Mouse (Mus musculus) heart, embryonic 16.5 days (tissue): ENCODE data around the gene Secisbp2. TPM values are rescaled to one million over a fixed set of nuclear protein-coding genes. Genes with fewer than 3 reads are reported as not detected.
A peak's percentile ranks its signal among the peaks of the same experiment; 100 is the strongest.

ENCODE experiments used
- ATAC-seq: fragments of 200-750 bp; cut with Nextera tagmentation; replicated peaks from 2 replicates; pipeline ENCODE4 v1.8.0; 2017; ENCODE audit warnings: moderate number of reproducible peaks; ENCODE audit not compliant: insufficient read depth, low FRiP score; ENCODE audit errors: extremely low read depth
- H3K27ac ChIP-seq: fragments of 300-500 bp; sonication (generic); 2 replicates; pipeline ENCODE4 v1.5.1; 2014; ENCODE audit warnings: mild to moderate bottlenecking, low read length, control low read depth, moderate library complexity
- H3K27me3 ChIP-seq: fragments of 300-500 bp; sonication (generic); 2 replicates; pipeline ENCODE4 v1.6.1; 2014; ENCODE audit warnings: low read length, mixed read lengths; ENCODE audit not compliant: control insufficient read depth, insufficient read depth
- H3K36me3 ChIP-seq: fragments of 300-500 bp; sonication (generic); 2 replicates; pipeline ENCODE4 v1.6.1; 2014; ENCODE audit not compliant: control insufficient read depth, insufficient read depth
- H3K4me1 ChIP-seq: fragments of 300-500 bp; sonication (generic); 2 replicates; pipeline ENCODE4 v1.6.1; 2014; ENCODE audit warnings: low read length, mixed read lengths; ENCODE audit not compliant: control insufficient read depth, insufficient read depth
- H3K4me2 ChIP-seq: fragments of 300-500 bp; sonication (generic); 2 replicates; pipeline ENCODE4 v1.6.1; 2014; ENCODE audit warnings: low read depth, mild to moderate bottlenecking, control low read depth, low read length
- H3K4me3 ChIP-seq: fragments of 300-500 bp; sonication (generic); 2 replicates; pipeline ENCODE4 v1.5.1; 2014; ENCODE audit warnings: mild to moderate bottlenecking, control low read depth, low read length
- H3K9ac ChIP-seq: fragments of 300-500 bp; sonication (generic); 2 replicates; pipeline ENCODE4 v1.6.1; 2014; ENCODE audit warnings: low read length, control low read depth
- H3K9me3 ChIP-seq: fragments of 300-500 bp; sonication (generic); replicated peaks from 2 replicates; pipeline ENCODE4 v1.6.1; 2016; ENCODE audit warnings: low read length; ENCODE audit not compliant: control insufficient read depth
- WGBS: fragments of 180-500 bp; shearing (Covaris S2); extraction: QIAGEN DNeasy Blood & Tissue Kit; methylation state at CpG from one replicate; pipeline ENCODE4 v1.1.7; 2014; 5-methylcytosine and 5-hydroxymethylcytosine counted together
- polyA plus RNA-seq: library from polyadenylated mRNA; unstranded; fragments of >200 nt; fragmentation: Nextera tagmentation; extraction: Ambion mirVana; gene quantifications from 2 replicates; pipeline ENCODE4 v1.2.1, GENCODE M21; 2015

Secisbp2 gene
- polyA plus RNA-seq, 1 experiment from 2014 or later: 30.2 TPM

GRCm38 (mm10) chr13:51716350-51717263, 65.1 kb downstream of the Secisbp2 start:
- Histone ChIP-seq H3K9ac (no peak overlapping the region), H3K4me2 (no peak overlapping the region), H3K4me3 (no peak overlapping the region), H3K36me3 (peaks cover 16% of the 10 kb centered on the region), H3K27me3 (no peaks in the 10 kb centered on the region), H3K27ac (no peak overlapping the region), H3K9me3 (no peaks in the 10 kb centered on the region), H3K4me1 (peaks cover 7% of the 10 kb centered on the region)
- WGBS: 29% methylated on average over 8 of the region's 8 CpGs
- ATAC-seq: peak; percentile 88

GRCm38 (mm10) chr13:51719256-51719655, 67.8 kb downstream of the Secisbp2 start:
- Histone ChIP-seq H3K9me3 (no peaks in the 10 kb centered on the region), H3K4me3 (no peak overlapping the region), H3K36me3 (peaks cover 16% of the 10 kb centered on the region), H3K4me2 (no peak overlapping the region), H3K27ac (no peak overlapping the region; the same call in 1 of the 2 replicates), H3K9ac (no peak overlapping the region), H3K4me1 (peaks cover 7% of the 10 kb centered on the region), H3K27me3 (no peaks in the 10 kb centered on the region)
- 80% methylated on average over 3 of the region's 3 CpGs for WGBS
- ATAC-seq: no peak

GRCm38 (mm10) chr13:51720556-51720955, 69.1 kb downstream of the Secisbp2 start:
- no peak overlapping the region for H3K9ac ChIP-seq
- no peaks in the 10 kb centered on the region for H3K9me3 ChIP-seq
- H3K36me3 ChIP-seq: peaks cover 13% of the 10 kb centered on the region
- no peaks in the 10 kb centered on the region for H3K27me3 ChIP-seq
- peaks cover 7% of the 10 kb centered on the region for H3K4me1 ChIP-seq
- 90% methylated on average over 4 of the region's 4 CpGs for WGBS
- ATAC-seq: no peak
- H3K4me3 ChIP-seq: no peak overlapping the region
- no peak overlapping the region for H3K4me2 ChIP-seq
- H3K27ac ChIP-seq: no peak overlapping the region

GRCm38 (mm10) chr13:51723114-51723513, 71.6 kb downstream of the Secisbp2 start:
- no peak overlapping the region for H3K9ac ChIP-seq
- no peaks in the 10 kb centered on the region for H3K27me3 ChIP-seq
- peaks cover 11% of the 10 kb centered on the region for H3K36me3 ChIP-seq
- 71% methylated on average over 5 of the region's 5 CpGs for WGBS
- no peak overlapping the region for H3K4me3 ChIP-seq
- no peak for ATAC-seq
- no peaks in the 10 kb centered on the region for H3K4me1 ChIP-seq
- no peak overlapping the region for H3K27ac ChIP-seq
- no peak overlapping the region for H3K4me2 ChIP-seq
- H3K9me3 ChIP-seq: no peaks in the 10 kb centered on the region

GRCm38 (mm10) chr13:51724566-51724965, 73.1 kb downstream of the Secisbp2 start:
- Histone ChIP-seq H3K36me3 (peaks cover 3% of the 10 kb centered on the region; the same call in 1 of the 2 replicates), H3K27ac (no peak overlapping the region), H3K4me1 (peaks cover 8% of the 10 kb centered on the region), H3K4me2 (no peak overlapping the region), H3K27me3 (no peaks in the 10 kb centered on the region), H3K4me3 (no peak overlapping the region), H3K9me3 (no peaks in the 10 kb centered on the region), H3K9ac (no peak overlapping the region)
- 70% methylated on average over 6 of the region's 6 CpGs for WGBS
- no peak for ATAC-seq

- ATAC-seq: no peak
- H3K4me3 ChIP-seq: no peak overlapping the region
- peaks cover 3% of the 10 kb centered on the region; the same call in 1 of the 2 replicates for H3K36me3 ChIP-seq
- no peak overlapping the region for H3K27ac ChIP-seq
- WGBS: 88% methylated on average over 7 of the region's 7 CpGs
- no peaks in the 10 kb centered on the region for H3K9me3 ChIP-seq
- no peaks in the 10 kb centered on the region for H3K27me3 ChIP-seq
- H3K4me2 ChIP-seq: no peak overlapping the region
- peaks cover 17% of the 10 kb centered on the region for H3K4me1 ChIP-seq
- H3K9ac ChIP-seq: no peak overlapping the region
Observed at GRCm38 (mm10) chr13:51725446-51725845, 73.9 kb downstream of the Secisbp2 start.

- 67% methylated on average over 8 of the region's 8 CpGs for WGBS
- ATAC-seq: no peak
- peaks cover 19% of the 10 kb centered on the region for H3K4me1 ChIP-seq
- H3K9ac ChIP-seq: no peak overlapping the region
- H3K9me3 ChIP-seq: no peaks in the 10 kb centered on the region
- H3K36me3 ChIP-seq: peaks cover 3% of the 10 kb centered on the region; the same call in 1 of the 2 replicates
- H3K4me2 ChIP-seq: no peak overlapping the region
- H3K27me3 ChIP-seq: no peaks in the 10 kb centered on the region
- H3K27ac ChIP-seq: no peak overlapping the region
- H3K4me3 ChIP-seq: no peak overlapping the region
Observed at GRCm38 (mm10) chr13:51725926-51726574, 74.6 kb downstream of the Secisbp2 start.

- Histone ChIP-seq H3K9me3 (no peaks in the 10 kb centered on the region), H3K27me3 (no peaks in the 10 kb centered on the region), H3K4me2 (no peak overlapping the region), H3K4me3 (no peak overlapping the region), H3K27ac (no peak overlapping the region; the same call in 1 of the 2 replicates), H3K4me1 (peaks cover 19% of the 10 kb centered on the region), H3K9ac (no peak overlapping the region), H3K36me3 (no peaks in the 10 kb centered on the region)
- 63% methylated on average over 6 of the region's 7 CpGs for WGBS
- no peak for ATAC-seq
Observed at GRCm38 (mm10) chr13:51727364-51727763, 75.9 kb downstream of the Secisbp2 start.

GRCm38 (mm10) chr13:51729887-51730361, 78.4 kb downstream of the Secisbp2 start:
- 14% methylated on average over 4 of the region's 4 CpGs for WGBS
- Histone ChIP-seq H3K9ac (no peak overlapping the region), H3K4me3 (no peak overlapping the region), H3K4me2 (no peak overlapping the region), H3K9me3 (no peaks in the 10 kb centered on the region), H3K4me1 (peaks cover 19% of the 10 kb centered on the region), H3K27me3 (no peaks in the 10 kb centered on the region), H3K27ac (peak overlapping the region; percentile 47), H3K36me3 (no peaks in the 10 kb centered on the region)
- ATAC-seq: peak; percentile 35; the same call in 1 of the 2 replicates
